Mouse (Mus musculus) small intestine, adult 2 months (tissue): Measurements from ENCODE around the gene Fam98a.

ENCODE experiments used
- CTCF ChIP-seq: fragments of 200-500 bp; IDR thresholded peaks from 2 replicates; pipeline ENCODE4 v1.5.1; 2012; ENCODE audit warnings: low read depth, mild to moderate bottlenecking, control low read depth, inconsistent platforms, low read length, moderate library complexity, mixed read lengths; ENCODE audit not compliant: insufficient replicate concordance, insufficient read length; ENCODE audit errors: extremely low read depth
- POLR2A ChIP-seq: fragments of 200-500 bp; IDR thresholded peaks from 2 replicates; pipeline ENCODE4 v1.6.1; 2012; ENCODE audit warnings: low read depth, mild to moderate bottlenecking, control low read depth, inconsistent platforms, low read length, moderate library complexity

- no peak for TF ChIP-seq POLR2A
- TF ChIP-seq CTCF = no peak
Measured at GRCm38 (mm10) chr17:75539130-75539529, 12.6 kb downstream of the Fam98a start.
